ENCODE assay signal across 7 mouse cellular contexts in genomic region chr4:62360088-62360804, GRCm38 (mm10). TPM values are rescaled to one million over a fixed set of nuclear protein-coding genes. Genes with fewer than 3 reads are reported as not detected.
DNase-seq lines count a peak whose midpoint lies in the region; ATAC-seq lines count a peak whose summit lies in the region.

Fkbp15 (minus strand) TSS chr4:62360548.
Slc31a1 (plus strand) TSS chr4:62360727.

- DNase-seq in adrenal gland, adult 8-10 months: peak; percentile 98
- peak; percentile 99 for DNase-seq in embryo, embryonic 9.5 days (ENCODE audit: extremely low spot score)
- peak; percentile 90 to 94 for DNase-seq in gastrocnemius, postnatal 4 days (ENCODE audit: low spot score in 2 of 2)
- peak; percentile 98 for DNase-seq in left cerebral cortex, postnatal 36 days (ENCODE audit: low spot score in 2 of 2)
- peak; percentile 100 for DNase-seq in midbrain, embryonic 11.5 days (ENCODE audit: low spot score, missing footprints)
- DNase-seq in skeletal muscle tissue, adult 2 months (ENCODE audit: low read depth, low spot score): peak; percentile 98

- peak within 1 kb of the TSS; percentile 80 for H3K4me3 ChIP-seq in intestine, embryonic 16.5 days (ENCODE audit: low read length)
- H3K4me3 ChIP-seq in midbrain, embryonic 11.5 days (ENCODE audit: low read depth, low read length): peak within 1 kb of the TSS; percentile 61

- H3K4me2 ChIP-seq in intestine, embryonic 16.5 days (ENCODE audit: low read depth, low read length): peak within 1 kb of the TSS; percentile 67
- H3K4me2 ChIP-seq in midbrain, embryonic 11.5 days: peak within 1 kb of the TSS; percentile 80

- peak; percentile 100 for ATAC-seq in intestine, embryonic 16.5 days
- peak; percentile 100 for ATAC-seq in midbrain, embryonic 11.5 days (ENCODE audit: low FRiP score)

- H3K9me3 ChIP-seq in intestine, embryonic 16.5 days (ENCODE audit: control insufficient read depth, low read length): no peaks in the 10 kb centered on the region
- no peaks in the 10 kb centered on the region for H3K9me3 ChIP-seq in midbrain, embryonic 11.5 days (ENCODE audit: control insufficient read depth, low read length)

- H3K36me3 ChIP-seq in intestine, embryonic 16.5 days (ENCODE audit: control insufficient read depth, insufficient read depth, low read length): no peaks in the 10 kb centered on the region
- no peaks in the 10 kb centered on the region for H3K36me3 ChIP-seq in midbrain, embryonic 11.5 days (ENCODE audit: control insufficient read depth, insufficient read depth, low read length)

- WGBS in intestine, embryonic 16.5 days: under 1% methylated on average over 51 of the region's 51 CpGs
- WGBS in midbrain, embryonic 11.5 days: under 1% methylated on average over 51 of the region's 51 CpGs

- intact Hi-C loops in left cerebral cortex, postnatal 36 days (cut with DNase I): loop anchor here (2.0 kb wide), 1 partner anchor 49 kb away; the partner anchor contains the start of genes Cdc26 and Prpf4

- H3K9ac ChIP-seq in intestine, embryonic 16.5 days (ENCODE audit: low read depth, low read length): peak within 1 kb of the TSS; percentile 81
- H3K9ac ChIP-seq in midbrain, embryonic 11.5 days (ENCODE audit: low read length): peak within 1 kb of the TSS; percentile 81

- H3K4me1 ChIP-seq in intestine, embryonic 16.5 days (ENCODE audit: control insufficient read depth, insufficient read depth, low read length): peaks cover 10% of the 10 kb centered on the region
- H3K4me1 ChIP-seq in midbrain, embryonic 11.5 days (ENCODE audit: control insufficient read depth, insufficient read depth, low read length): peaks cover 12% of the 10 kb centered on the region

- peak within 1 kb of the TSS; percentile 83 for H3K27ac ChIP-seq in intestine, embryonic 16.5 days (ENCODE audit: low read length)
- H3K27ac ChIP-seq in midbrain, embryonic 11.5 days (ENCODE audit: low read depth, low read length): peak within 1 kb of the TSS; percentile 40; the same call in 1 of the 2 replicates

- no peaks in the 10 kb centered on the region for H3K27me3 ChIP-seq in intestine, embryonic 16.5 days (replicated peaks; ENCODE audit: control insufficient read depth, insufficient read depth, low read length)
- no peaks in the 10 kb centered on the region for H3K27me3 ChIP-seq in midbrain, embryonic 11.5 days (ENCODE audit: control insufficient read depth, insufficient read depth, low read length)

RNA-seq across cellular contexts. Expression of gene Fkbp15, which starts in this region (rescaled TPM):
- total RNA-seq in adrenal gland, adult 8-10 months (2022): 10 to 100 TPM; 35.0 to 56.7 (median 46.2) TPM
- total RNA-seq in gastrocnemius, postnatal 4 days (2021): 10 to 100 TPM; 26.7 to 28.5 TPM
- 24.3 and 27.9 TPM in 2 replicates for polyA plus RNA-seq in intestine, embryonic 16.5 days (2015; fragmentation: Nextera tagmentation; extraction: Ambion mirVana)
- total RNA-seq in left cerebral cortex, postnatal 36 days (2021): 10 to 100 TPM; 34.5 to 38.9 TPM
- polyA plus RNA-seq in midbrain, embryonic 11.5 days (2014; fragmentation: Nextera tagmentation; extraction: Ambion mirVana): 17.9 and 19.6 TPM in 2 replicates

RNA-seq across cellular contexts. Expression of gene Slc31a1, which starts in this region (rescaled TPM):
- total RNA-seq in adrenal gland, adult 8-10 months (2022): 10 to 100 TPM; 44.5 to 59.7 (median 49.9) TPM
- total RNA-seq in gastrocnemius, postnatal 4 days (2021): 10 to 100 TPM; 17.7 to 18.8 TPM
- 127 and 149 TPM in 2 replicates for polyA plus RNA-seq in intestine, embryonic 16.5 days (2015; fragmentation: Nextera tagmentation; extraction: Ambion mirVana)
- 10 to 100 TPM; 14.2 to 15.2 TPM for total RNA-seq in left cerebral cortex, postnatal 36 days (2021)
- 50.2 and 52.4 TPM in 2 replicates for polyA plus RNA-seq in midbrain, embryonic 11.5 days (2014; fragmentation: Nextera tagmentation; extraction: Ambion mirVana)

Comparison
In these comparisons a context has a peak if more than half of its experiments do, and no peak if none do; other contexts are left out.
1. Peak in every context shown above with its lines: DNase-seq, ATAC-seq, H3K4me3 ChIP-seq and H3K27ac ChIP-seq.